Mouse (Mus musculus) retina, embryonic 14.5 days (tissue): Measurements from ENCODE around the gene Rap1gap.

Source experiments
- DNase-seq: peaks from one replicate; pipeline ENCODE4 v3.0.0-alpha.2; 2015; ENCODE audit warnings: low spot score

The Rap1gap gene

DNA sequence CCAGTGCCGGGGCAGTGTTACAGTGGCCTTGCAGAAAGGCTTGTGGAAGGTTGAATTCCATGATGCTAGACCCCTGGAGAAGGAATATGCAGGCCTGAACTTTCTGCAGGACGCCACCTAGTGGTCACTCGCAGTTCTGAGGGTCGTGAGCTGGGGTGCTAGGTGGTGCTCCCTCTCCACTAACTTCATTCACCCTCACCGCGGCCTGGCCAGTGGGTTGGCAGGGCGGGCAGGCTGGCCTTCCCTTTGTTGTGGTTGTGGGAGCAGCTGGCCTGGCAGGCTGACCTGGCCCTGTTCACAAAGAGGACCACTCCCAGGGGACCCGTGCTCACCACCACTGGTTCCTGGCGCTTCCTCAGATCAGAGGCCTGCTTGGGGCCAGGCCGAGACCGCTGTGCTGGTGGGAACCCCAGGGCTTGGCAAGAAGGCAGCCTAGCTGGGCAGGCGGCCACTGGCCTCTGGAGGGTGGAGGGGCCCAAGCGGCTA lies 80.0 kb downstream of the Rap1gap start:
- peak; percentile 61 for DNase-seq

DNA sequence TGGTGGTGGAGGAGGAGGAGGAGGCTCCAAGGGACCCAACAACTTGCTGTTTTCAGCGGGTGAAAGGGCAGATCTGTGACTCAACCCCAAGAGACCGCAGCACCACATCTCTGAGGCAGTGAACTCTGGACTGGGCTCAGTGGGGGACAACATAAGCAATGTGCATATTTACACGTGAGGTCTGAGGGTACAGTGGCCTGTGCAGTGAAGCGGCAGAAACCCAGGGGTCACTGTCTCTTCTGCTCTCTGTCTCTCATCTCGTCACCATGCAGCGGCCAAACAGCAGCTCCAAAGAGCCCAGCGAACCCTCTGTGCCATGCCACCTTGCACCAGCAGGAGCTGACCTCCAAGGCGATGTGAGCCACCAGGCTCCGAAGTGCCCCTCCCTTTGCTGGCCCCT lies 82.6 kb downstream of the Rap1gap start:
- no peak for DNase-seq

DNA sequence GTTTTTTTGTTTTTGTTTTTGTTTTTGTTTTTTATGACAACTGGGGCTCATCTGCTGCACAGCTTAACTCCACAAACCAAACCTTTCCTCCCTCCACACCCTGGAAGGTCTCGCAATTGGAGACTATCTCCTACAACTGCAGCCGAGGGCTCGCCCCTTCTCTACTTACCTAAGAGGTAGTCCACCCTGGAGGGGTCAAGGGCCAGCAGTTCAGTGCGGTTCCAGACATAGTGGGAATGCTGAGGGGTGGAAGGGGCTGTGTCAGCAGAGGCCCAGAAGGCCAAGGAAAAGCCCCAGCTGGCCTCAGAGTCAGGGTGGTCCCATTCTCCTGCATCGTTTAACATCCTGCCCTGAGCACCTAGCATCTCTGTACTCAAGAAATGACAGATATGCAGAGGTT lies 83.1 kb downstream of the Rap1gap start:
- no peak for DNase-seq

DNA sequence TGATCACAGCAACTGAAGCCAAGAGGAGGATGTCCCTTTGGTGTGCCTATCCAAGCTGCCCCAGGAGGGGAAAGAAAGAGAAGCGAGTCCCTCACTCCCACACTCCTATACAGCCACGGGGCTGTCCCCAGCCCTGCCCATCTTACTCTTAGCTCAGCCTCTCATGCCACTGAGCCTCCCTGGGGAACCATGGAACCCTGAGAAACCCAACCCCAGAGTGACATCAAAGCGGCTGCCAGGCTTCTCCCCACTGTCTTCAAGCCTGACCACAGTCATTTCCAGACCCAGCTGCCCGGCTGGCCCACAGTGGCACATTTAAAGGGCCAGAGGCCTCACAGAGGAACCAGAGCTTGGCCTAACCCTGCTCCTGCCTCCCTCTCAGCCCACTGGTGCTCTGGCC lies 84.2 kb downstream of the Rap1gap start:
- DNase-seq: no peak

- DNase-seq: no peak
These were observed 85.2 kb downstream of the Rap1gap start for GRCm38 (mm10) chr4:137749680-137750079.

GRCm38 (mm10) chr4:137750121-137750520 lies 85.6 kb downstream of the Rap1gap start:
- DNase-seq: no peak

DNA sequence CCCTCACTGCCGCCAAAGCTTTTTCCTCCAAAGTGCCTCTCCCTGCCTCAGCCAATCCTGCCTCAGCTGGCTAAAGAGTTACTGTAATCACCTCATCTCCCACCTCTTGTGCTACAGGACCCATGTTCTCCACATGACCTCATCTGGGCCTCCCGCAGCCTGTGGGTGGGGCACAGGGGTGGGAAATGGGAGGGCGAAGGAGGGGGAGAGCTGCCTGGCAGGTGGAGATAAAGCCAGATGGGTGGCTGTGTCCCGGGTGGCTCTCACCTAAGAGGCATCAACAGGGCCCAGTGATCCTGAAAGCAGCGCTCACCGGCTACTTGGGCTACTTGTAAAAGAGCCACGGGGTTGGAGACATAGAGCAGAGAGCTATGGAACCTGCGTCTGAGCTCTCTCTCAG lies 86.8 kb downstream of the Rap1gap start:
- no peak for DNase-seq

DNA sequence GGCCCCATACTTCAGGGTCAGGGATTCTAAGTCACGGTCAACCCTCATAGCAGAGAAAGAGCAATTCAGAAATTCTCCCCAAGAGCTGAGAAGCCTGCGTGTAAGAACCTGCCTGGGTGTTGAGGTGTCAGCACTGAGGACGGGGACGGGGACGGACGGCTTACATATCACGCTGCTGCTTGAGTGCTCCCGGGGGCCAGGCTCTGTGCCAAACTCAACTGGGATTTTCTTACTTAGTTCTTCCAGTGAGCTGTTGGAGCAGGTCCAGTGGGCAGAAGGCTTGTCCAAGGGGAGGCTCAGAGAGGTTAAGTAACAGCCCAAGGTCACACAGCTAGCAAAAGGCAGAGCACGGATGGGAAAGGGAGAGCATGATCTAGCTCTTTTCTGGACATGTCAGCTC lies 87.2 kb downstream of the Rap1gap start:
- no peak for DNase-seq

- no peak for DNase-seq
These were observed 87.9 kb downstream of the Rap1gap start for GRCm38 (mm10) chr4:137752471-137752870.

- DNase-seq: no peak
These were observed 88.7 kb downstream of the Rap1gap start for GRCm38 (mm10) chr4:137753199-137753598.

DNA sequence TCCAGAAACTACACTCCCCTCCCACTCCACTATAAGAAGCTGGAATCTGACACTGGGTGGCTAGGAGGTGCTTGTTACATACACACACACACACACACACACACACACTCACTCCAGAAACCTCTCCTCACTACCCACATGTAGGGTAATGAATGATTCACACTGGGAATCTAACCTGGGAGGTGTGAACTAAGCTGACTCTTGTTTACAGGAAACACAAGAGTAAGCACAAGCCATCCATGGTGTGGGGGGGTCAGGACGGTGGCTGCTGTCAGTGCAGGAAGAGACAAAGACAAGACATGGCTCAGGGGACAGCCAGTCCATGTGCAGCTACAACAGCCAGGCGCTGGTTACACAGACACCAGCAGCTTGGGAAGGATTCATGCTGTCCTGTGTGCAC lies 89.9 kb downstream of the Rap1gap start:
- no peak for DNase-seq

DNA sequence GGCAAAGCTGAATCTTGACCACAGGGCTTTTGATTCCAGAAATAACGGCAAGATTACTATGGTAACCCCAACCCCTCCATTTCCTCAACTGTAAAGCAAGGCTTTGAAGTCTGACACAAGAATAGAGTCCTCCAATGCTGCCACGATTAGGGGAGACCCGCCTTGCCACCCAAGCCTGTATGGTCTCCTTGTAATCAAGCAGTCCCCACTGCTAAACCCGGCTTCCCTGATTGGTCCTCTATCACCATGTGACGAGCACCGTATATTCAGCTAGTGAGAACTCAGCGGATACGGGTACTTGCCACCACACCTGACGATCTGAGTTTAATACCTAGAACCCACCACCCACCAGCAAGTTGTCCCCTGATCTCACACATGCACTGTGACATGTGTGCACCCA lies 98.4 kb downstream of the Rap1gap start:
- no peak for DNase-seq

DNA sequence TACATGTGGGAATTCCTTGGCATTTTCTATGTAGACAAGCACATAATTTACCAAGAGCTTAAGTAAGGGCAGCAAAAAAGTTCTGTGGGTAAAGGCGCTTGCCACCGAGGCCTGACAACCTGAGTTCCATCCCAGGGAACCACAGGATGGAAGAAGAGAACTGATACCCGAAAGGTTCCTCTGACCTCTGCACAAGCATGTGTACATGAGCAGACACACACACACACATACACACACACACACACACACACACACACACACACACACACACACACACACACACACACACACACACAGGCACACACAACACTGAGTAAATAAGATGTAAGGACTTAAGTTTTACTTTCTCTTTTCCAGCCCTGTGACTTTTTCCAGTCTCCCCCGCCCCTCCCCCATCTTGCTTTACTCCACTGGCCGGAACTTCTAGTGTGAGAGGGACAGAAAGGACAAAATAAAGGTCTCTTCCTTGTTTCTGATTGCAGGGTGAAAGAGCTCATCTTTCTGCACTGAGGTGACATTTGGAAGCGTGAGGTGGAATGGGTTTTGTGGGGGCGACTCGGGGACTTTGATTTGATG lies 99.5 kb downstream of the Rap1gap start:
- DNase-seq: no peak

GRCm38 (mm10) chr4:137764621-137765020 lies 100.1 kb downstream of the Rap1gap start:
- no peak for DNase-seq

DNA sequence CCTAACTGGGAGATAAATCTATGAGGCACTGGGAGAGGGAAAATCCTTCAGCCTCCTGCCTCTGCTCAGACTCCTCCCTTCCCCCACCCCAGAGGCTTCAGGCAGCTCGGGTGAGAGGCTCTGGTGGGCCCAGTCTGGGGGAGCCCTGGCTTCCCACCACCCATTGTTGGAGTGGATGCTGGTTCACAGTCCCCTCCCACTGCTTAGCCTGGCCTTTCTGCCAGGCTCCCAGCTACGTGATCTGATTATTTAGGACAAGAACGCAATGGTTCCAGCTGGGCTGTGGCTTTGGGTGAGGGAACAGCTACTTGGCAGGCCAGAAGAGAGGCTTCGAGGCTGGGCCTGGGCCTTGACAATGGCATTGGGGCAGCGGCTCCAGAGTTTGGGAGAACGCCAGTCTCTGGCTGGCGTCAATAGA lies 101.0 kb downstream of the Rap1gap start:
- DNase-seq: peak; percentile 69

DNA sequence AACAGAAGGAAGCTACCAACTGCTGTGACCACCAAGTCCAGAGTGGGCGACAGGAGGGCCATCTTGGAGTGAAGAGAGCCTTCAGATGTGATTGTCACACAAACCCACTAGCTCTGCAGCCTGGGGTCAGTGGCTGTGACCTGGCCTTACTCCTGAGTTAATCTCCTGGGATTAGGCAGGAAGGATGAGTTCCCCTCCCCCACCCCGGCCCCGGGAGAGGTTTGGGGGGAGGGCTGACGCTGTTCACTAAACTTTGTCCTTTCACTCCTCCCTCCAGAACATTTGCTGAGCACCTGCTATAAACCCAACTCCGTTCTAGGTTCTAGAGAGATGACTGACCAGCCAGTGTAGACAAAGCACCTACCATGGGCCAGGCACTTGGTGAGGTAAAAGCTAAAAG lies 101.8 kb downstream of the Rap1gap start:
- no peak for DNase-seq

DNA sequence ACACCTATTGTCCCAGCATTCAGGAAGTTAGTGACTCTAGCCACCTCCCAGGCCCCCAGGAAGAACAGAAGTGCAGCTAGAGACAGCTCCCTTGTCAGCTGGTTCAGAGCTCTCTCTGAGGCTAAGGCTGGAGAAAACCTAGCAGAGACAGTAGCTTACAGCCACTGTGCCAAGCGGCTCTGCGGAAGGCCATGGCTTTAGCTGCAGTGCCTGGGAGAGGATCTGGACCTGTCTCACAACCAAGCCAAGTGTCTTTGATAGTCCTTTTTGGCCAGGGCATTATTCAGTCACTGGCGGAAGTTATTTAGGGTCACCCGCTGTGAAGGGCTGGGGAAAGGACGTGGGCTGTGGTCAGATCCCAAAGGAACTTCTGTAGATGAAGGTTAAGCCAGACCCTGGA lies 103.9 kb downstream of the Rap1gap start:
- DNase-seq: no peak

GRCm38 (mm10) chr4:137768831-137769230 lies 104.3 kb downstream of the Rap1gap start:
- no peak for DNase-seq

DNA sequence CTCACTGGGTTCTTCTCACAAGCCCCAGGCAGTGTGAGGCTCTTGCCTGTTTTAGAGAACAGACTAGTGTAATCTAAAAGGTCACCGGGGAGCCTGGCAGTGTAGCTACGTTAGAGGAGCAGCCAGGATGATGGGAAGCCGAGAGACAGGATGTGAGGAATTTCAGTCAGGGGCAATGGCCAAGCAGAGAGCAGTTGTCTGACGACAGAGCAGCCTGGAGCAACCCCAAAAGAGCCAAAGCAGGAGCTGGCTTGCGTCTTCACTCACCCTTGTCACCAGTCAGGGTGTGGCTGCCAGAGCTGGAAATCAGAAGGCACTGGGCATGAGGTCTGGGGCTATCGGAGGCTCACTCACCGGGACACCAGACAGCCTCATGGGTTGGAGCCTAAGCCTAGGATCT lies 105.1 kb downstream of the Rap1gap start:
- no peak for DNase-seq

DNA sequence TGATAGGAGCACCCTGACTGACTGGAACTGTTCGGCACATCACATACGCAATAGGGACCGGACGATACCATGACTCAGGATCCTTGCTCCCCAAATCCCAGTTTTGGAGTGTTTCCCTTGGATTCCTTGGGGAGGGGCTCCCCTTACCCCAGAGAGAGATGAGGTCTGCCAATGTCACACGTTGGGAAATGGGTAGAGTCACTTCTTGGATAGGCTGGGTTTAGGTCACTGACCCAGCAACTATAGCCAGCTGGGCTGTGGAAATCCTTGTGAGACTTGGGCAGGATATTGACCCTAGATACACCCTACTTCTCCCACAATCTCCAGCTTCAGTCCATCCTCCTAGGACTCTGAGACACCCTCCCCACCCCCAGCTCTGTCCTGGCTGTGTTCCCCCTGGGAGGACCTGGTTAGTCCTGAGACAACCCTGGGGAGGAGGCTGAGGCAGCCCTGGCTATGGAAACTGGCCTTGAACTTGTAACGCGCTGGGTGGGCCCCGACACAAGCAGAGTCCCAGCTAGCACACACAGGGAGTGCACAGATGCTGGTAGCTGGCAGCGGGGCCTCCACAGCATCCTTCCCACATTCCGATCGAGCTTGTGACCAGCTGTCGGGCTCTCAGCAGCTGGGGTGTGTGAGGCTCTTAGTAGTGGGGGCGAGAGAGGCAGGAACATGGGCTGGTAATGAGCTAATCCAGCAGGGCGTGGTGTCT lies 106.5 kb downstream of the Rap1gap start:
- DNase-seq: no peak

DNA sequence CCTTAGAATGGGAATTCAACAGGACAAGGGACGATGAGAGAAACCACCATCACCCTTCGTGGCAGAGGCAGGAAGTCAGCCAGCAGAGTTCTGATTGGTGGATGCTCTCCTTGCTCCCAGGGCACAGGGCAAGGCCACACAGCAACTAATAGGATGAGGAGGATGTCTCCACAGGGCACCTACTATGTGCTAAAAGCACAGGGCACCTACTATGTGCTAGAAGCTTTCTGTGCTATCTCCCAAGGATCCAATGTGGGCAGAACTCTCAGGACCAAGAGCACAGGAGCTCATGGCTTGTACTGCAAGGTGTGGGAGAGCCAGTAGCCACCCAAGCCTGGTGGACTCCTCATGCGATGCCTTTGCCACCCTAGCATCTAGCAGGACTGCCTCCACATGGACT lies 107.2 kb downstream of the Rap1gap start:
- no peak for DNase-seq

DNA sequence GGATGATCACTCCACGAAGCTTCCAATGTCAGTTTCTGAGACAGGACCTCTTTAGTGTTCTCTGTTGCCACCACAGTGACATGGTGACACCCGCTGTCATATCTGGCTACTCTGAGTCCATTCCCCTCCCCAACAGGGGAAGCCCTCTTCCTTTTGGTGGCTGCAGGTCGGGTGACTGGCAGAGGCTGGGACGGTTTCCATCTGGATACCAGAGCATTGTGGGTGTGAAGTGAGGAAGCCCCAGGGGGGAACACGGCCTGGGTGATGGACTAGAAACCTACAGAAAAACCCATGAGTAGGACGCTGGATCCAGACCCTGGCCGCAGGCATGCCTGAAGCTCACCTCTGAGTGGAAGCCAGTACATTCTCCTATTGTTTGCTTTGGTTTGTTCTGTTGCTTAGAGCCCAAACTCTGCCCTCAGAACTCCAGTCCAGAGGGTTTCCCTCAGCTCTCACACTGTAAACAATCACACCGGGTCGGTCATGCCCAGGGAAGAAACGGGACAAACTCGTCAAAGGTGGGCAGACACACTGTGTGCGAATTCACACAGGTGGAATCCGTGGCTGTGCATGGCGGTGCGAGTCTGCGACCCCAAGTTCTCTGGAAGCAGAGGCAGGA lies 108.0 kb downstream of the Rap1gap start:
- DNase-seq: no peak

DNA sequence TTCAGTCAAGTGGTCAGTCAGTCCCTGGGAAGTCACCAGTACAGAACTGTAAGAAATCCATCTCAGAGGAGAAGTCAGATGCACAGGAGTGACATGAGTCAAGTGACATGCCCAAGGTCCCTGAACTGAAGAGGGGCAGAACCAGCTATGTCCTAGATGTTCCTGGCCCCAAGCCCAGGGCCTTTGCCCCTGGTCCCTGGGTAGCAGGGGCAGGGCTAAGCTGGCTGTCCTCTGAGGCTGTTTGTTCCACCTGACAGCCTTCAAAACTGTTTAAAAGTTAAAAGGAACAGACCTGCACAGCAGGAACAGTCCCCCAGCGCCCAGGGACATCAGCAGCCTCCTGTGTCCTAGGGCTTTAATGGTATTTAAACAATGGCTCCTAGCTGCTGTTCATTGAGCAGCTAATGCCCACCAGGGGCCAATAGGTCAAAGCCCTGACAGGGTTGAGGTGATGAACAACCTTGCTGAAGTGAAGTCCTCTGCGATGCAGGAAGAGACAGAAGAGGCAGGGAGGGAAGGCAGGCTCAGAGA lies 108.9 kb downstream of the Rap1gap start:
- no peak for DNase-seq
